Mouse (Mus musculus): ENCODE measurements around the gene Phactr4. TPM values are rescaled to one million over a fixed set of nuclear protein-coding genes. Genes with fewer than 3 reads are reported as not detected.

Phactr4 gene
- polyA plus RNA-seq, 1 experiment from 2014 or later = 7.6 TPM

- WGBS = 68% methylated on average over 6 of the region's 6 CpGs
- H3K27ac ChIP-seq (ENCODE audit: low read depth, low read length) = no peak overlapping the region
- no peaks in the 10 kb centered on the region for H3K27me3 ChIP-seq (ENCODE audit: control insufficient read depth, insufficient read depth, low read length)
These were observed 116.3 kb downstream of the Phactr4 start for GRCm38 (mm10) chr4:132306004-132306403.

More at GRCm38 (mm10) chr4:132306004-132306403, 116.3 kb downstream of the Phactr4 start:
- no peak overlapping the region for H3K4me3 ChIP-seq (ENCODE audit: low read depth, low read length)
- no peaks in the 10 kb centered on the region for H3K9me3 ChIP-seq (ENCODE audit: control insufficient read depth, low read length)
- no peak for ATAC-seq (ENCODE audit: low read depth)
- no peak overlapping the region for H3K9ac ChIP-seq (replicated peaks; ENCODE audit: low read depth, low read length)
- peaks cover 12% of the 10 kb centered on the region; the same call in 1 of the 2 replicates for H3K36me3 ChIP-seq (ENCODE audit: control insufficient read depth, insufficient read depth, low read length)
- no peak overlapping the region for H3K4me2 ChIP-seq (ENCODE audit: low read depth, low read length)
- H3K4me1 ChIP-seq (ENCODE audit: control insufficient read depth, insufficient read depth, low read length) = peaks cover 9% of the 10 kb centered on the region

Small RNA genes within 50 kb of the gene (microRNA-seq; reads per million reads assigned to microRNA genes)
- gene Gm25707 = not detected

Other genes starting within 250 kb of the Phactr4 start
- gene Ythdf2, start 210.2 kb downstream of the Phactr4 start, polyA plus RNA-seq (2014; fragmentation: Nextera tagmentation; extraction: Ambion mirVana) = 124 and 127 TPM in 2 replicates
- 38.1 and 38.3 TPM in 2 replicates for gene Gmeb1, start 160.9 kb downstream of the Phactr4 start, polyA plus RNA-seq (2014; fragmentation: Nextera tagmentation; extraction: Ambion mirVana)
- 39.8 and 40.2 TPM in 2 replicates for gene Taf12, start 148.1 kb downstream of the Phactr4 start, polyA plus RNA-seq (2014; fragmentation: Nextera tagmentation; extraction: Ambion mirVana)
- 1.4 and 3.0 TPM in 2 replicates for gene Rab42, start 119.1 kb downstream of the Phactr4 start, polyA plus RNA-seq (2014; fragmentation: Nextera tagmentation; extraction: Ambion mirVana)
- gene Trnau1ap, start 93.0 kb downstream of the Phactr4 start, polyA plus RNA-seq (2014; fragmentation: Nextera tagmentation; extraction: Ambion mirVana) = 66.0 and 71.9 TPM in 2 replicates
- gene Rcc1, start 68.9 kb downstream of the Phactr4 start, polyA plus RNA-seq (2014; fragmentation: Nextera tagmentation; extraction: Ambion mirVana) = 14.0 and 22.1 TPM in 2 replicates
- 12.3 and 13.2 TPM in 2 replicates for gene Med18, start 41.4 kb upstream of the Phactr4 start, polyA plus RNA-seq (2014; fragmentation: Nextera tagmentation; extraction: Ambion mirVana)
- 5.9 and 7.3 TPM in 2 replicates for gene Sesn2, start 88.0 kb upstream of the Phactr4 start, polyA plus RNA-seq (2014; fragmentation: Nextera tagmentation; extraction: Ambion mirVana)
- gene Atpif1, start 111.2 kb upstream of the Phactr4 start, polyA plus RNA-seq (2014; fragmentation: Nextera tagmentation; extraction: Ambion mirVana) = 1,619 and 1,728 TPM in 2 replicates
- 146 and 170 TPM in 2 replicates for gene Dnajc8, start 113.1 kb upstream of the Phactr4 start, polyA plus RNA-seq (2014; fragmentation: Nextera tagmentation; extraction: Ambion mirVana)
- gene Ptafr, start 141.6 kb upstream of the Phactr4 start, polyA plus RNA-seq (2014; fragmentation: Nextera tagmentation; extraction: Ambion mirVana) = 0.12 and 0.53 TPM in 2 replicates
- gene Eya3, start 216.5 kb upstream of the Phactr4 start, polyA plus RNA-seq (2014; fragmentation: Nextera tagmentation; extraction: Ambion mirVana) = 10.6 and 13.2 TPM in 2 replicates